ENCODE assay signal across 16 mouse cellular contexts in the genomic region with DNA sequence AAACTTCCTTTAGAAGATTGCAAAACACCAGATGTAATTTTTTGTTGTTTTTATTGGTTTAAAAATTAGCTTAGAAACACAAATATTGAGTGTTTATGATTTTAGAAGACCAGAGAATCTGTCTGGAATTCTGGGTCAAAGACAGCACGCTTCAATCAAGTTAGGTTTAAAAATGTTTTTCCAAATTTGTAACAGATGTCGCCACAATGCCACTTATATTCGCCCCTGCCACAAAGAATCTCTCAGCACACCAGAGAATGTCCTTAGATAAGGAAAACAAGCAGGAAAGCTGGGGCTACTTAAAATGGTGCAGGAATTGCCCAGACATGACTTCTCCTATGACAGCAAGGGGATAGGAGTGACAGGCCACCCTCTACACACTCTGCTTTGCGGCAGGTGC.
"Had no signal": no experiment of that assay in that cellular context is flagged by ENCODE, and none has a peak within 500 bp of the region (broad histone marks: within the 10 kb centered on the region; RNA-seq: fewer than 3 reads in every experiment).

No protein-coding gene starts in this region.

- ATAC-seq: midbrain, embryonic 13.5 days; midbrain, embryonic 16.5 days had no signal

- H3K27ac ChIP-seq: kidney, embryonic 15.5 days; liver, embryonic 15.5 days; lung, embryonic 15.5 days; midbrain, embryonic 10.5 days; midbrain, embryonic 13.5 days had no signal

- H3K36me3 ChIP-seq: kidney, embryonic 15.5 days; liver, embryonic 15.5 days; lung, embryonic 15.5 days; midbrain, embryonic 10.5 days; midbrain, embryonic 13.5 days had no signal

- H3K27me3 ChIP-seq: kidney, embryonic 15.5 days; liver, embryonic 15.5 days; lung, embryonic 15.5 days; megakaryocyte, embryonic 14.5 days; midbrain, embryonic 13.5 days had no signal

- DNase-seq: kidney, adult 8-10 months; kidney, postnatal 10 days; kidney, postnatal 36 days; lung, adult 18-20 months; lung, postnatal 10 days; lung, postnatal 36 days; thymus, adult 18-20 months; thymus, postnatal 4 days had no signal

- H3K4me3 ChIP-seq: kidney, embryonic 15.5 days; liver, embryonic 15.5 days; lung, embryonic 15.5 days; megakaryocyte, embryonic 14.5 days; midbrain, embryonic 10.5 days; midbrain, embryonic 13.5 days; myocyte had no signal

- H3K9me3 ChIP-seq: kidney, embryonic 15.5 days; liver, embryonic 15.5 days; lung, embryonic 15.5 days; megakaryocyte, embryonic 14.5 days; midbrain, embryonic 10.5 days; midbrain, embryonic 13.5 days had no signal

- H3K9ac ChIP-seq: kidney, embryonic 15.5 days; liver, embryonic 15.5 days; lung, embryonic 15.5 days; midbrain, embryonic 13.5 days had no signal

- H3K4me2 ChIP-seq: kidney, embryonic 15.5 days; liver, embryonic 15.5 days; lung, embryonic 15.5 days; midbrain, embryonic 13.5 days had no signal
